Mouse (Mus musculus) ovary, postnatal 36 days (tissue): ENCODE data around the gene 5730522E02Rik.
A peak's percentile ranks its signal among the peaks of the same experiment; 100 is the strongest.

ENCODE experiments used
- DNase-seq: peaks from one replicate; pipeline ENCODE4 v3.0.0; 2022; ENCODE audit warnings: low spot score, mixed read lengths

The 5730522E02Rik gene

GRCm38 (mm10) chr11:25674194-25674593 is 536.4 kb downstream of the 5730522E02Rik start:
- no peak for DNase-seq

DNA sequence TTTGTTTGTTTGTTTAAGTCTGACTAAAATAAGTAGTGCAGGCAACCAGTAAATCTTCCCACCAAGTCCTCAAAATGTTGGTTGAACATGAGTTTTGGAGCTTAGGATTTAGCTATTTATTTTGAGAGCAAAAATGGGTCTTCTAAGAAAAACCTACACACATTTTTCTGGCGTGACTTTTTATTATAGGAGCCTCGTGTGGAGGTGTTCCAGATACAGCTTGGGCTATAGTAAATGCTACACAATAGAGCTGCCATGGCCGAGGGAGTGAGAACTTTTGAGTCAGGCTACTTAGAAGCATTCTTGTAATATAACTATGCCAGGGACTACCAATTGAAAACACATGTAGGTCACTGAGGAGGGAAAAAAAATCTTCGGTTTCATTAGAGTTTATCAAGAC is 540.5 kb downstream of the 5730522E02Rik start:
- DNase-seq: no peak

GRCm38 (mm10) chr11:25664562-25665104 is 545.9 kb downstream of the 5730522E02Rik start:
- no peak for DNase-seq

DNA sequence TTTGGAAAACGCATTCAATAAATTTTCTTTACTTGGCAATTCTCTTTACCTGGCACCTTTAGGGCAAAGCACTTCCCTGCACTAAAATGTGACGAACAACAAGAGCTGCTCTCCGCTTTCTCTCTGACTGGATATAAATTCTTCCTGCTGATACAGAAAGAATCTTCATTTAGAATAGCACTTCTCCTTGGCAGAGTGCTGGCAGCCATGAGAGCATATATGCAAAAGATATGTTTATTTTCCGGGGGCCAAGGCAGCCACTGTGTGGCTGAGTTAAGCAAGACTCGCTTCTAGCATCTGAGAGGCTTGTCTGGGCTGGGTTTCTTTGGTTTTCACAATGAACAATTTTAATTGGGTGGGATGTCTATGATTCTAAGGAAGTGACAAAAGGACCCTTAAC is 564.3 kb downstream of the 5730522E02Rik start:
- DNase-seq: no peak

DNA sequence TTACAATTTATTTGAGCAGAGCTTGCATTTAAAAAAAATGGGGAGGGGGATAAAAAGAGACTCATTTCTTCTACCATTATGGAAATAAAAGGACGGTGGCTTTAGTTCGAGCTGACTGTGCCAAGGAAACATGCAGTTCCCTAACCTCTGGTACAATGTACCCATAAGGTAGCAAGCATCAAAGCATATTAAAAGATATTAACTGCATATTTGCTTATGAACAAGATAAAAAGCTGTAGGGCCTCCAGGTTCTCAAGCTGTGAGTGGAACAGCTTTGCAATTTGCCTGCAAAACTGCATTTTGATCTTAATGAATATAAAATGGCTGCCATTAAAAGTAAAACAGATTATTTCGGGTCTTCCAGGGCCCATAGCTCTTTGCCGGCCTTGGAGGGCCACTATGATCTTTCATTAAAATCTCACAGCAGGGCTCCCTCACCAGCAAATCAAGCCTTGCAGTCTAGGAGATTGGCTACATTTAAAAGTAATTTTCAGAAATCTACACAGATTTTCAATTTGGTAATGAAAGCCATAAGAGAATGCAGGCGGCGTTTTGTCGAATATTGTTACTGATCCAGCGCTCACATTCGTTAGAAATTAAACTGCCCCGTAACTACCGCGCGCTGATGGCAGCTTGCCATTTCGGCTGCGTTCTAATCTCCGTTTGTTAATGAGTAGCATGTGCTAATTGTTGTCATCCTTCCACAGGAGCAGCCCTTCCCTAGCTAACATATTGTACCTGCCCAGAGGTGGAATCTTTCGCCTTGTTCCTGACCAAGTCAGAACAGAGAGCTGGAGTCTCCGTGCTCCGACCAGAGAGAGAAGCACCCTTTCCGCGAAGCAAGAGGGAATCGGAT is 565.6 kb downstream of the 5730522E02Rik start:
- peak; percentile 3 for DNase-seq

- no peak for DNase-seq
Measured at GRCm38 (mm10) chr11:25606886-25607285, 603.7 kb downstream of the 5730522E02Rik start.

GRCm38 (mm10) chr11:25600030-25600429 is 610.5 kb downstream of the 5730522E02Rik start:
- DNase-seq: no peak

DNA sequence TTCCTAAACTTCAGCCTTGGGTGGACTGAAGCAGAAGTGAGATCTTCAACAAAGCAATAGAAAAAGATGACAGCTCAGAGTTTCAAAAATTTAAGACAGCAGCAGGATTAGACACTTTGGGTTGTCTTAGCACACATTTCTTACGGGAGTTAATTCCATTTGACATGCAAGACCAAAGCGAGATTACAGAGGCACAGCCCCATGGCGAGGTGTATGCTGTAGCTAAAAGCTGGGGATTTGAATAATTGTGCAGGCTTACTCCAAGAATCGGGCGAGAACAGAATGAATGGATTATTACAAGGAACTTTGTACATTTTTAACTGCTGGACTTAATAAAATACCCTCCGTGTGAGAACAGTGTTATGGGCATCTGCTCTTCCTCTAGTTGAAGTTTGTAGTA is 615.3 kb downstream of the 5730522E02Rik start:
- DNase-seq: no peak

DNA sequence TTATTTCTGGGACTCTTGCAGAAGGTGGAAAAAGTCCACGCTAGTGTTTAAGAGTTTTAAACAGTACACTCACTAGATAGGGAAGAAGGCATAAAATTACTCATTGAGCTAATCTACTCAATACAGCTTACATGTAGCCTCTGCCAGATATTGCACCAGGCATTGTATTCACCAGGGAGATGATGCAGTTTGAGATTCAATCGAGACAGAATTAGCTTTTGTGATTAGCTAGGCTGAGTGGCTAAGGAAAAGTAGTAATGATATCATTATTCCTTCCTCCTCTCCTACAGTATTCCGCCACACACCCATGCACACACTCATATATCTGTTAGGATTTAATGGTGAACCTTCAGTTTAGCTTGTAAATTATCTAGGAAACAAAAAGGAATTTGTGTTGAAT is 615.8 kb downstream of the 5730522E02Rik start:
- DNase-seq: no peak

- no peak for DNase-seq
Measured at GRCm38 (mm10) chr11:25592268-25592667, 618.3 kb downstream of the 5730522E02Rik start.

DNA sequence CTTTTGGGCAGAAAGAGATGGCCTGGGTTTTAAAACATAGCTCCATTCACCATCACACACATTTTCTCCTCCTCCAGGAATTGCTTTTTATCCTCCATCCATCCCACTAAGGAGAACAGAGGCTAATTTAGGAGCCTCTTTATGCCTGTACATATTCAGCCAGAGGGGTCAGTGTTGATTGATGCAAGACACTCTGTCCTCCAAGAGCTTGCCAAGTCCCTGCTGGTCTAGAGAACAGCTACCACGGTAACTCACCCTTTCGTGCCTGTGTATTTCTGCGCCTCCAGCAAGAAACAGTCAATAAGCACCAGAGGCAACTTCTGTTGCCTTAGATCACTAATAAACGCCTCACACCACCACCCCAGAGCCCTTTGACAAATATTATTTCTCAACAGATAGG is 620.3 kb downstream of the 5730522E02Rik start:
- no peak for DNase-seq

DNA sequence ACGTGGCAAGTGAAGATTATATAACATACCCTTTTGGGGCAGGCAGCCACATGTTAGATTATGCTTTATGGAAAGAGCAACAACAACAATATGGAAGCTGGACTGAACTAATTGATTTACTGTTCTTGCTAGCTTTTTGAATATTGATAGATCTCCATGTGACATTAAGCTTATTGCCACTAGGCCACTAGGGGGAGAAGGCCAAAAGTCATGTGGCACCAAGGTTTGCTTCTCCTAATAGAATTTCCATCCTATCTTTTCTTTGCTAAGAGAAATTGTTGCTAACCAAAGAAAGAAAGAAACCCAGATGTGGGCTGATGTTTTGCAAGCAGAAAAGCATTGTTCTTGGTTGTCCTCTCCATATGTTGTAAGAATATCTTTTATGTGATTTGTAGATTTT is 621.1 kb downstream of the 5730522E02Rik start:
- no peak for DNase-seq

DNA sequence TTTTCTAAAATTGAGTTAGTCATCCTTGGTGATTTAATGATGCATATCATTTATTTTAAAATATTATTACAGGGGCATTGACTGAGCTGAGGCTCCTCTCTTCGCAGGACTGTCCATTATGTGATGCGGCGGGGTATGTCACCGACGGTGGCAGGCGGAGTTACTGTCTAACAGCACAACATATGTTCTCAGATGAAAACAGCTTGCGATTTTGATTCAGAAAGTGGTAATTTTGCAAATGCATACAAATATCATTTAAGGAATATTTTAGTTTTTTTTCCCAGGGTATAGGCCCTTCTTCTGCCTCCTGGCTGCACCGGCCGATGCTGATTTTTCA is 636.5 kb downstream of the 5730522E02Rik start:
- DNase-seq: no peak

GRCm38 (mm10) chr11:25573408-25574128 is 637.0 kb downstream of the 5730522E02Rik start:
- DNase-seq: no peak

DNA sequence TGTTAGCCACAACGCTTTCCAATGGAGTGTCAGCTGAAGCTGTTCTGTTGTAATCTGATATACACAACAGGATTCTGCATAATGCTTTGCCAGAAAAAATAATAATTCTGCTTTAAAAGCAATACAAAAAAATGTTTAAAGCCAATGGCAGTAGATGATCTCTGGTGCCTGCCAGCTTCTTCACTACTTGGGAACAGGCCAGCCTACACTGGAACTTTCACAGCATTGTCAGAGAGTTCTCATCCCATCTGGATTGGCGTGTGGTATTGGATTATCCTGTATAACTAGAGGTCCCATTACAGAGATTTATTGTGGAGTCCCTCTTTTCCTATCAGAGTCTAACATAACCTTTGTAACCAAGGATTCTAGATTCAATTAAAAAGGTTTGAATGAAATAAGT is 639.2 kb downstream of the 5730522E02Rik start:
- no peak for DNase-seq
